Mouse (Mus musculus) neural tube, embryonic 10.5 days (tissue): ENCODE data around the gene Rgcc.

Experiments
- DNase-seq: peaks from one replicate; pipeline ENCODE4 v3.0.0-alpha.2; 2017; ENCODE audit warnings: low spot score; ENCODE audit errors: extremely low spot score

The Rgcc gene

DNA sequence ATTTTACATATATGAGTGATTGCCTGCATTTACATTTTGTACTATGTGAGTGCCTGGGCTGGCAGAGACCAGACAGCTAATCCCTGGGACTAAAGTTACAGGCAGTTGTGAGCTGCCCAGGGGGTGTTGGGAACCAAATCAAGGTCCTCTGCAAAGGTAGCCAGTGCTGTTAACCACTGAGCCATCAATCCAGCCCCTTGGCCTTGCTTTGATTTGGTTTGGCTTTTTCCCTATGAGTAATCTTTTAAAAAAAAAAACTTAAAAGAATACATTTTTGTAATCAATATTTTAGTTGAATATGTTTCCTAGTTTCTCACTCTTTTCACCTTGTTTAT is 59.1 kb downstream of the Rgcc start:
- no peak for DNase-seq

- no peak for DNase-seq
Measured at GRCm38 (mm10) chr14:79241656-79242385, 59.6 kb downstream of the Rgcc start.

DNA sequence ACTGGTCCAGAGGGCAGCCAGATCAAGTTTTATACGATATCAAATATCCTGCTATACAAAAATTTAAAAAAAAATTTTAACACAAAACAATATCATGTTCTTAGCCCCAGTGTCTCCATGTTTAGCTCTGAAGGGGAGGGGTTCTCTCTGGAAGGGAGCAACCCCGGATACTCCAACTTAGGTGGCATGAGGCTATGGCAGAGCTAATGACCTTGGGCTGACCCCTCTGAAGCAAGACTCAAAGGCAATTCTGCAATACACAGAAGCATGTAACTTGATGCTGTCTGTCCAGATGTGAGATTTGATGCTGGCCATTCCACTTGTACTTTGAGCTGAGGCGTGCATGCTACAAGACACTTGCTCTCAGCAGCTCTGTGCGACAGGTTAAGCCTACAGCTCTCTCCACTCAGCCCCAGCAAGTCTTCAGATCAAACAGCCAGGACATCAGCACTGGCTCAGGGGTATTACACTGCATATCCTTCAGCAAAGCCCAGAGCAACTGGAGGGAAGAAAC is 60.3 kb downstream of the Rgcc start:
- no peak for DNase-seq

- DNase-seq = no peak
Measured at GRCm38 (mm10) chr14:79239402-79239801, 62.0 kb downstream of the Rgcc start.
